Comparison of ENCODE assay signal across 8 mouse cellular contexts in the genomic region with DNA sequence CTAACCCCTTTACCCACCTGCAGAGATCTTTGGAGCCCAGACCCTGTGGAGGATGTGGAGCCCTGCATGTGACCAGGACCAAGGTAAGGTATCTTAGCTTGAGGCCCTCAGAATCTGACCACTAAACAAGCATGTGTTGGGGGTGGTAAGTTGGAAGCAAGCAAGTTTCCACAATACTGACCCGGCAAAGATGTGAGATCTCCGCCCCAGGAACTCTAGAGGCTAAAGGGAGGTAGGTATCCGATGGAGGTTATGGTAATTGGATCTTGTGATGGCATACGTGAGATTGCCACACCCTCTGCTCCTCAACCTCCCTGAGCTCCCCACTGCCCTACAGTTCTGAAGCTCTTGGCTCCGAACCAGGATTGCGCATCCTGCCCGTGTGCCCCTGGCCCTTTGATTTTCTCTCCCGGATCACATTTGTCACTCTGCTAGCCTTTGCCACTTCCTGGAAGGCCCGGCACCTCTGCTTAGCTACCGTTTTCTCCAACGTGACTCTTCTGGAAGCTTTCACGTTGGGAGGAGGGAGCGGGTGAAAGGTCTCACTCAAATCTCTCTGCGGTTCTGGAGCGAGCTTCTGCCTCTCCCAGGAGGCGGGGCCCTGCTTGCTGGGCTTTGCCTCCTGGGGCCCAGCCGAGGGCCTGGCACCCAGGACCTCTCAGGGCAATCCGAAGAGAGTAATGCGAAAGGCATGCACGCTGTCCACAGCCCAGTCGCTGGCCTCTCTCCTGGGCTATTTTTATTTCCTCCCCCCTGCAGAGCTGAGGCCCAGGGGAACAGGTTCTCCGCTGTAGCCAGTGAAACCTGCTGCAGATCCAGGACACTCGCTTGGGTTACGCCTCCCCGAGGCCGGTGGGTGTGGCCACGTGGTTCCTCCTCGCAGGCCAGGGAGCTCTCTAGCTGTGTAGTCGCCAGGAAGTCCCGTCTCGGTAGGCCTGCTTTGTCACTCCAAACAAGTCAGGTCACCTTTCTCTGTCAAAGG. TPM values are rescaled to one million over a fixed set of nuclear protein-coding genes. Genes with fewer than 3 reads are reported as not detected.
DNase-seq lines count a peak whose midpoint lies in the region; ATAC-seq and TF ChIP-seq lines count a peak whose summit lies in the region.

No protein-coding gene starts in this region.

- ATAC-seq in granulocyte monocyte progenitor cell, adult 5-6 weeks (replicated peaks; ENCODE audit: poor library complexity, severe bottlenecking), result peak; percentile 86
- ATAC-seq in intestine, embryonic 16.5 days, result peak; percentile 97
- ATAC-seq in neural tube, embryonic 13.5 days (ENCODE audit: low read depth), result peak; percentile 72

- no peaks in the 10 kb centered on the region for H3K9me3 ChIP-seq in intestine, embryonic 16.5 days (ENCODE audit: control insufficient read depth, low read length)
- no peaks in the 10 kb centered on the region for H3K9me3 ChIP-seq in neural tube, embryonic 13.5 days

- H3K27ac ChIP-seq in intestine, embryonic 16.5 days (ENCODE audit: low read length), result peak overlapping the region; percentile 89
- H3K27ac ChIP-seq in neural tube, embryonic 13.5 days (replicated peaks), result no peak overlapping the region
- no peak overlapping the region for H3K27ac ChIP-seq in thymus, adult 2 months (ENCODE audit: control insufficient read depth, insufficient read depth, low read length)

- DNase-seq in A20 (ENCODE audit: low read depth, low spot score) (peak; percentile 91), ZHBTc4 (ENCODE audit: low read depth, low spot score) (peak; percentile 90)
- DNase-seq in embryo, embryonic 11.5 days (ENCODE audit: low read depth, low spot score), result peak; percentile 49
- DNase-seq in lung, adult 2 months, result peak; percentile 86
- peak; percentile 80 for DNase-seq in thymus, adult 2 months

- peak; percentile 40; the same call in 1 of the 2 replicates for TF ChIP-seq POLR2A in lung, adult 2 months (IDR thresholded peaks at IDR 0.05; ENCODE audit: borderline replicate concordance, extremely low read depth, low read depth, low read length)
- no peak for TF ChIP-seq POLR2A in thymus, adult 2 months (IDR thresholded peaks at IDR 0.05; ENCODE audit: control insufficient read depth, extremely low read depth, insufficient read depth, low read length, poor library complexity)

- WGBS in intestine, embryonic 16.5 days, result 6% methylated on average over 31 of the region's 31 CpGs
- WGBS in lung, adult 2 months, result 6% methylated on average over 31 of the region's 31 CpGs
- 7% methylated on average over 31 of the region's 31 CpGs for WGBS in neural tube, embryonic 13.5 days
- 14% methylated on average over 31 of the region's 31 CpGs for WGBS in thymus, adult 2 months

- no peaks in the 10 kb centered on the region for H3K27me3 ChIP-seq in intestine, embryonic 16.5 days (replicated peaks; ENCODE audit: control insufficient read depth, insufficient read depth, low read length)
- H3K27me3 ChIP-seq in neural tube, embryonic 13.5 days, result no peaks in the 10 kb centered on the region
- H3K27me3 ChIP-seq in thymus, adult 2 months (ENCODE audit: control insufficient read depth, insufficient read depth, low read length), result no peaks in the 10 kb centered on the region

- peaks cover 8% of the 10 kb centered on the region for H3K4me1 ChIP-seq in intestine, embryonic 16.5 days (ENCODE audit: control insufficient read depth, insufficient read depth, low read length)
- H3K4me1 ChIP-seq in lung, adult 2 months (ENCODE audit: control insufficient read depth, insufficient read depth, low read length), result peaks cover 5% of the 10 kb centered on the region; the same call in 1 of the 2 replicates
- peaks cover 19% of the 10 kb centered on the region for H3K4me1 ChIP-seq in neural tube, embryonic 13.5 days (replicated peaks)
- H3K4me1 ChIP-seq in thymus, adult 2 months (replicated peaks; ENCODE audit: control insufficient read depth, insufficient read depth, low read length), result peaks cover 11% of the 10 kb centered on the region

- peak overlapping the region; percentile 61 for H3K9ac ChIP-seq in intestine, embryonic 16.5 days (ENCODE audit: low read depth, low read length)
- peak overlapping the region; percentile 54 for H3K9ac ChIP-seq in neural tube, embryonic 13.5 days

- H3K4me2 ChIP-seq in intestine, embryonic 16.5 days (ENCODE audit: low read depth, low read length), result peak overlapping the region; percentile 51
- peak overlapping the region; percentile 57 for H3K4me2 ChIP-seq in neural tube, embryonic 13.5 days

- no peak for TF ChIP-seq CTCF in lung, adult 2 months (IDR thresholded peaks at IDR 0.05; ENCODE audit: insufficient read depth, low read length)
- TF ChIP-seq CTCF in thymus, adult 2 months (IDR thresholded peaks at IDR 0.05; ENCODE audit: borderline replicate concordance, control insufficient read depth, extremely low read depth, insufficient read depth, low read length, poor library complexity), result 0 out of 2 replicates have a peak, but pooled peaks have one; percentile 18

- H3K4me3 ChIP-seq in intestine, embryonic 16.5 days (ENCODE audit: low read length), result peak overlapping the region; percentile 37
- H3K4me3 ChIP-seq in lung, adult 2 months (replicated peaks; ENCODE audit: extremely low read depth, low read depth, low read length), result peak overlapping the region; percentile 20
- H3K4me3 ChIP-seq in neural tube, embryonic 13.5 days, result peak overlapping the region; percentile 26
- peak overlapping the region; percentile 33 for H3K4me3 ChIP-seq in thymus, adult 2 months (ENCODE audit: control insufficient read depth, insufficient read depth, low read length)

- H3K36me3 ChIP-seq in intestine, embryonic 16.5 days (ENCODE audit: control insufficient read depth, insufficient read depth, low read length), result no peaks in the 10 kb centered on the region
- no peaks in the 10 kb centered on the region for H3K36me3 ChIP-seq in neural tube, embryonic 13.5 days
- H3K36me3 ChIP-seq in thymus, adult 2 months (ENCODE audit: control insufficient read depth, insufficient read depth, low read length), result no peaks in the 10 kb centered on the region

RNA-seq across cellular contexts. Expression of gene D5Ertd579e, which starts 17.0 kb away (rescaled TPM):
- 20.5 and 20.9 TPM in 2 replicates for total RNA-seq in granulocyte monocyte progenitor cell, adult 5-6 weeks (2014; fragmentation: Nextera tagmentation)
- 14.2 and 23.8 TPM in 2 replicates for total RNA-seq in granulocyte monocyte progenitor cell, adult 5-6 weeks (2017)
- polyA plus RNA-seq in intestine, embryonic 16.5 days (2015; fragmentation: Nextera tagmentation; extraction: Ambion mirVana), result 14.0 and 14.2 TPM in 2 replicates
- polyA plus RNA-seq in lung, adult 2 months (2012; rRNA removed), result 14.4 and 23.3 TPM in 2 replicates
- 26.6 and 26.9 TPM in 2 replicates for polyA plus RNA-seq in neural tube, embryonic 13.5 days (2015; fragmentation: Nextera tagmentation; extraction: Ambion mirVana)
- polyA plus RNA-seq in thymus, adult 2 months (2012; rRNA removed), result 22.9 and 26.8 TPM in 2 replicates

RNA-seq across cellular contexts. Expression of gene Bloc1s4, which starts 35.6 kb away (rescaled TPM):
- 5.2 and 10.2 TPM in 2 replicates for total RNA-seq in granulocyte monocyte progenitor cell, adult 5-6 weeks (2014; fragmentation: Nextera tagmentation)
- total RNA-seq in granulocyte monocyte progenitor cell, adult 5-6 weeks (2017), result 17.1 and 20.9 TPM in 2 replicates
- polyA plus RNA-seq in intestine, embryonic 16.5 days (2015; fragmentation: Nextera tagmentation; extraction: Ambion mirVana), result 16.5 and 19.7 TPM in 2 replicates
- polyA plus RNA-seq in lung, adult 2 months (2012; rRNA removed), result 25.7 and 33.4 TPM in 2 replicates
- polyA plus RNA-seq in neural tube, embryonic 13.5 days (2015; fragmentation: Nextera tagmentation; extraction: Ambion mirVana), result 26.8 and 29.8 TPM in 2 replicates
- 30.9 and 37.8 TPM in 2 replicates for polyA plus RNA-seq in thymus, adult 2 months (2012; rRNA removed)
